Mouse (Mus musculus): Measurements from ENCODE around the gene Cyb5r3.

- TF ChIP-seq POLR2A (IDR thresholded peaks at IDR 0.05; ENCODE audit: low read depth, low read length) (no peak), CTCF (conservative IDR thresholded peaks at IDR 0.05; ENCODE audit: insufficient read depth, insufficient read length, low read depth, low read length) (no peak)
Measured at GRCm38 (mm10) chr15:83126582-83126981, 45.8 kb downstream of the Cyb5r3 start.
